ENCODE assay signal across 27 mouse cellular contexts in the genomic region with DNA sequence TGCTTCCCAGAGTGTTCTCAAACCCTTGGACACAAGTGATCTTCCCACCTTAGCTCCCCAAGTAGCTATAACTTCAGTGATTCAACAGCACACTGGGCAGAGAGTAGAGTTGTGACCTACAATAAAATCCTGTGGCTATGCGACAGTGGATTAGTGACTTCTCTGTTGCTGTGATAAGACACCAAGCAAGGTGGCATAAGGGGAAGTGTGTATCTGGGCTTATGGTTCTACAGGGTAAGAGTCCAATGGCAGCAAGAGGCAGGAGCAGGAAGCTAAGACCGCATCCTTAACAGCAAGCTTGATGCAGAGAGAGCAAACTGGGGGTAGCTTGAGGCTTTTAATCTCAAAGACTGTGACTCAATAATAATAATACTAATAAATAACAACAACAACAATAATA.
"Had no signal": no experiment of that assay in that cellular context is flagged by ENCODE, and none has a peak within 500 bp of the region (broad histone marks: within the 10 kb centered on the region; RNA-seq: fewer than 3 reads in every experiment).

No protein-coding gene starts in this region.

- H3K4me3 ChIP-seq: limb, embryonic 10.5 days; limb, embryonic 12.5 days; limb, embryonic 13.5 days; limb, embryonic 15.5 days; liver, embryonic 12.5 days; liver, embryonic 13.5 days; liver, embryonic 15.5 days; lung, embryonic 15.5 days; megakaryocyte, embryonic 14.5 days; midbrain, embryonic 12.5 days; midbrain, embryonic 13.5 days; midbrain, embryonic 15.5 days; myocyte had no signal

- H3K9me3 ChIP-seq: limb, embryonic 10.5 days; limb, embryonic 15.5 days; liver, embryonic 12.5 days; liver, embryonic 13.5 days; liver, embryonic 15.5 days; lung, embryonic 15.5 days; midbrain, embryonic 12.5 days; midbrain, embryonic 13.5 days; midbrain, embryonic 15.5 days had no signal

- DNase-seq: left cerebral cortex, postnatal 4 days; liver; liver, embryonic 13.5 days; liver, postnatal 0 days; lung, adult 18-20 months; lung, adult 2 months; lung, embryonic 14.5 days; lung, postnatal 10 days; lung, postnatal 14 days; lung, postnatal 36 days; lung, postnatal 4 days had no signal

- H3K4me1 ChIP-seq: limb, embryonic 10.5 days; limb, embryonic 13.5 days; limb, embryonic 15.5 days; liver, embryonic 12.5 days; liver, embryonic 13.5 days; liver, embryonic 15.5 days; lung, embryonic 15.5 days had no signal

- H3K27ac ChIP-seq: limb, embryonic 10.5 days; limb, embryonic 12.5 days; limb, embryonic 13.5 days; limb, embryonic 15.5 days; liver, embryonic 12.5 days; liver, embryonic 13.5 days; liver, embryonic 14.5 days; liver, embryonic 15.5 days; lung, embryonic 15.5 days; macrophage; midbrain, embryonic 12.5 days; midbrain, embryonic 13.5 days; midbrain, embryonic 15.5 days had no signal

- ATAC-seq: liver, embryonic 12.5 days; liver, postnatal 0 days; lung, postnatal 0 days had no signal

- H3K27me3 ChIP-seq: limb, embryonic 12.5 days; limb, embryonic 13.5 days; limb, embryonic 15.5 days; liver, embryonic 12.5 days; liver, embryonic 13.5 days; liver, embryonic 15.5 days; lung, embryonic 15.5 days; megakaryocyte, embryonic 14.5 days; midbrain, embryonic 13.5 days; midbrain, embryonic 15.5 days had no signal

- H3K9ac ChIP-seq: limb, embryonic 12.5 days; limb, embryonic 13.5 days; limb, embryonic 15.5 days; liver, embryonic 12.5 days; liver, embryonic 13.5 days; liver, embryonic 14.5 days; liver, embryonic 15.5 days; liver, postnatal 0 days; lung, embryonic 14.5 days; lung, embryonic 15.5 days; midbrain, embryonic 12.5 days; midbrain, embryonic 15.5 days had no signal

- H3K36me3 ChIP-seq: limb, embryonic 10.5 days; limb, embryonic 12.5 days; limb, embryonic 13.5 days; limb, embryonic 15.5 days; liver, embryonic 12.5 days; liver, embryonic 13.5 days; liver, embryonic 15.5 days; lung, embryonic 15.5 days; midbrain, embryonic 10.5 days; midbrain, embryonic 12.5 days; midbrain, embryonic 13.5 days; midbrain, embryonic 15.5 days had no signal
